Mouse (Mus musculus) liver, embryonic 14.5 days (tissue): ENCODE measurements around the gene Fxyd3.

ENCODE experiments used
- CTCF ChIP-seq: IDR thresholded peaks from 2 replicates; pipeline ENCODE4 v1.5.1; 2016; ENCODE audit warnings: antibody characterized with exemption, low read depth, control low read depth
- EP300 ChIP-seq: IDR thresholded peaks from 2 replicates; pipeline ENCODE4 v1.6.1; 2016; ENCODE audit warnings: antibody characterized with exemption, low read depth

GRCm38 (mm10) chr7:31039011-31039410, 37.5 kb downstream of the Fxyd3 start:
- no peak for TF ChIP-seq CTCF
- TF ChIP-seq EP300, result no peak
